Comparison of ENCODE assay signal across 29 mouse cellular contexts in genomic region chr4:59907092-59907491, GRCm38 (mm10). TPM values are rescaled to one million over a fixed set of nuclear protein-coding genes. Genes with fewer than 3 reads are reported as not detected.
"Had no signal": no experiment of that assay in that cellular context is flagged by ENCODE, and none has a peak within 500 bp of the region (broad histone marks: within the 10 kb centered on the region; RNA-seq: fewer than 3 reads in every experiment).

No protein-coding gene starts in this region.

- H3K36me3 ChIP-seq: limb, embryonic 10.5 days; limb, embryonic 13.5 days; liver, embryonic 13.5 days; midbrain, embryonic 12.5 days; midbrain, embryonic 15.5 days; neural tube, embryonic 12.5 days had no signal

- DNase-seq: layer of hippocampus, adult 9-11 months; liver, embryonic 13.5 days; liver, postnatal 0 days; lung, embryonic 14.5 days; retina, postnatal 1 day; thymus, adult 18-20 months; thymus, postnatal 36 days had no signal

- H3K9ac ChIP-seq: limb, embryonic 13.5 days; liver, embryonic 13.5 days; liver, postnatal 0 days; lung, embryonic 14.5 days; midbrain, embryonic 12.5 days; midbrain, embryonic 15.5 days; neural tube, embryonic 12.5 days had no signal

- H3K4me3 ChIP-seq: layer of hippocampus, adult 2 months; limb, embryonic 10.5 days; limb, embryonic 13.5 days; liver, embryonic 13.5 days; midbrain, embryonic 12.5 days; midbrain, embryonic 15.5 days; neural tube, embryonic 12.5 days had no signal

- H3K27ac ChIP-seq: hindbrain, postnatal 0 days; layer of hippocampus, adult 2 months; limb, embryonic 10.5 days; limb, embryonic 13.5 days; liver, embryonic 13.5 days; macrophage; midbrain, embryonic 12.5 days; midbrain, embryonic 15.5 days; neural tube, embryonic 12.5 days had no signal

- H3K4me2 ChIP-seq: limb, embryonic 13.5 days; liver, embryonic 13.5 days; lung, embryonic 14.5 days; midbrain, embryonic 12.5 days; midbrain, embryonic 15.5 days; neural tube, embryonic 12.5 days had no signal

- ATAC-seq: inflammation-experienced regulatory T-cells, adult 6 months; liver, postnatal 0 days; lung, postnatal 0 days; midbrain, embryonic 15.5 days had no signal

- H3K4me1 ChIP-seq: limb, embryonic 13.5 days; liver, embryonic 13.5 days; midbrain, embryonic 12.5 days; midbrain, embryonic 15.5 days; neural tube, embryonic 12.5 days had no signal

- H3K27me3 ChIP-seq: limb, embryonic 13.5 days; liver, embryonic 13.5 days; midbrain, embryonic 12.5 days; midbrain, embryonic 15.5 days; neural tube, embryonic 12.5 days had no signal

- H3K9me3 ChIP-seq: limb, embryonic 10.5 days; limb, embryonic 13.5 days; liver, embryonic 13.5 days; midbrain, embryonic 12.5 days; midbrain, embryonic 15.5 days; neural tube, embryonic 12.5 days had no signal

RNA-seq across cellular contexts. Expression of gene Slc46a2, which starts 7.8 kb away (rescaled TPM):
- total RNA-seq: hindbrain, postnatal 0 days; layer of hippocampus, adult 2 months; layer of hippocampus, postnatal 25 days; left cerebral cortex, adult 18-20 months; left cerebral cortex, postnatal 25 days; liver, adult 2 months; megakaryocyte, adult 5-6 weeks; neutrophil, adult 5-6 weeks had no signal
- polyA plus RNA-seq: large intestine, adult 2 months; limb, embryonic 10.5 days; liver, adult 2 months; liver, embryonic 13.5 days; liver, postnatal 0 days; macrophage; midbrain, embryonic 12.5 days; neural tube, embryonic 12.5 days; small intestine, adult 2 months; spleen, adult 2 months had no signal

RNA-seq across cellular contexts. Expression of gene Mup4, which starts 53.4 kb away (rescaled TPM):
- total RNA-seq: hindbrain, postnatal 0 days; layer of hippocampus, adult 2 months; layer of hippocampus, postnatal 25 days; left cerebral cortex, adult 18-20 months; left cerebral cortex, postnatal 25 days; liver, adult 2 months; megakaryocyte, adult 5-6 weeks; neutrophil, adult 5-6 weeks had no signal
- polyA plus RNA-seq: hindbrain, postnatal 0 days; inflammation-experienced regulatory T-cells, adult 6 months; large intestine, adult 2 months; limb, embryonic 10.5 days; limb, embryonic 13.5 days; liver, adult 2 months; liver, embryonic 13.5 days; liver, postnatal 0 days; lung, embryonic 14.5 days; lung, postnatal 0 days; macrophage; midbrain, embryonic 12.5 days; midbrain, embryonic 15.5 days; neural tube, embryonic 12.5 days; small intestine, adult 2 months; spleen, adult 2 months; stomach, embryonic 16.5 days; testis, adult 2 months; urinary bladder, adult 2 months had no signal

RNA-seq across cellular contexts. Expression of gene Mup6, which starts 57.0 kb away (rescaled TPM):
- total RNA-seq: hindbrain, postnatal 0 days; layer of hippocampus, adult 2 months; layer of hippocampus, postnatal 25 days; left cerebral cortex, adult 18-20 months; left cerebral cortex, postnatal 25 days; megakaryocyte, adult 5-6 weeks; neutrophil, adult 5-6 weeks had no signal
- polyA plus RNA-seq: inflammation-experienced regulatory T-cells, adult 6 months; large intestine, adult 2 months; limb, embryonic 10.5 days; limb, embryonic 13.5 days; liver, adult 2 months; liver, embryonic 13.5 days; liver, postnatal 0 days; lung, embryonic 14.5 days; lung, postnatal 0 days; macrophage; midbrain, embryonic 12.5 days; midbrain, embryonic 15.5 days; small intestine, adult 2 months; spleen, adult 2 months; stomach, embryonic 16.5 days; testis, adult 2 months; urinary bladder, adult 2 months had no signal
